Mouse (Mus musculus) liver, embryonic 15.5 days (tissue): ENCODE measurements around the gene Arrdc4. TPM values are rescaled to one million over a fixed set of nuclear protein-coding genes. Genes with fewer than 3 reads are reported as not detected.

ENCODE experiments used
- ATAC-seq: fragments of 200-750 bp; cut with Nextera tagmentation; 2 replicates; pipeline ENCODE4 v1.8.0; 2017; ENCODE audit warnings: moderate number of reproducible peaks, mild to moderate bottlenecking, moderate library complexity; ENCODE audit not compliant: insufficient read depth
- H3K27ac ChIP-seq: fragments of 300-500 bp; sonication (generic); replicated peaks from 2 replicates; pipeline ENCODE4 v1.5.1; 2015; ENCODE audit warnings: mild to moderate bottlenecking, inconsistent platforms
- H3K27me3 ChIP-seq: fragments of 300-500 bp; sonication (generic); 2 replicates; pipeline ENCODE4 v1.6.1; 2015; ENCODE audit warnings: mild to moderate bottlenecking, inconsistent platforms
- H3K36me3 ChIP-seq: fragments of 300-500 bp; sonication (generic); replicated peaks from 2 replicates; pipeline ENCODE4 v1.6.1; 2015; ENCODE audit warnings: moderate library complexity, mild to moderate bottlenecking, inconsistent platforms
- H3K4me1 ChIP-seq: fragments of 300-500 bp; sonication (generic); replicated peaks from 2 replicates; pipeline ENCODE4 v1.6.1; 2015; ENCODE audit warnings: inconsistent platforms
- H3K4me2 ChIP-seq: fragments of 300-500 bp; sonication (generic); 2 replicates; pipeline ENCODE4 v1.6.1; 2015; ENCODE audit warnings: moderate library complexity, mild to moderate bottlenecking, inconsistent platforms
- H3K4me3 ChIP-seq: fragments of 300-500 bp; sonication (generic); replicated peaks from 2 replicates; pipeline ENCODE4 v1.5.1; 2015; ENCODE audit warnings: mild to moderate bottlenecking, inconsistent platforms
- H3K9ac ChIP-seq: fragments of 300-500 bp; sonication (generic); 2 replicates; pipeline ENCODE4 v1.6.1; 2015; ENCODE audit warnings: moderate library complexity, mild to moderate bottlenecking, inconsistent platforms
- H3K9me3 ChIP-seq: fragments of 300-500 bp; sonication (generic); replicated peaks from 2 replicates; pipeline ENCODE4 v1.6.1; 2016; ENCODE audit warnings: inconsistent platforms
- WGBS: fragments of 180-500 bp; shearing (Covaris S2); methylation state at CpG from one replicate; pipeline ENCODE4 v1.1.7; 2015; ENCODE audit warnings: mixed read lengths; ENCODE audit not compliant: insufficient replicate concordance; 5-methylcytosine and 5-hydroxymethylcytosine counted together
- polyA plus RNA-seq: library from polyadenylated mRNA; unstranded; fragments of >200 nt; fragmentation: Nextera tagmentation; extraction: Ambion mirVana; gene quantifications from 2 replicates; pipeline ENCODE4 v1.2.1, GENCODE M21; 2015

Gene Arrdc4
- polyA plus RNA-seq: 3.5 and 3.7 TPM in 2 replicates

- under 1% methylated on average over 54 of the region's 54 CpGs for WGBS
- H3K4me2 ChIP-seq: peak within 1 kb of the TSS; percentile 85
- no peaks in the 10 kb centered on the region for H3K27me3 ChIP-seq
- peak within 1 kb of the TSS; percentile 64 for H3K9ac ChIP-seq
- ATAC-seq: peak; percentile 100
- peak within 1 kb of the TSS; percentile 64 for H3K4me3 ChIP-seq
- H3K36me3 ChIP-seq: 0 out of 2 replicates have a peak, but pooled peaks cover 3% of the 10 kb centered on the region
- peaks cover 20% of the 10 kb centered on the region for H3K4me1 ChIP-seq
- H3K9me3 ChIP-seq: no peaks in the 10 kb centered on the region
- H3K27ac ChIP-seq: peak within 1 kb of the TSS; percentile 61
Measured at GRCm38 (mm10) chr7:68748761-68749635, at the start of gene Arrdc4. Arrdc4 (minus strand) TSS chr7:68749241.

- no peak overlapping the region for H3K4me2 ChIP-seq
- H3K36me3 ChIP-seq: no peaks in the 10 kb centered on the region
- no peaks in the 10 kb centered on the region for H3K27me3 ChIP-seq
- no peak overlapping the region for H3K27ac ChIP-seq
- ATAC-seq: no peak
- no peak overlapping the region for H3K4me3 ChIP-seq
- no peaks in the 10 kb centered on the region for H3K9me3 ChIP-seq
- 10% methylated on average over 5 of the region's 5 CpGs for WGBS
- no peak overlapping the region for H3K9ac ChIP-seq
- no peaks in the 10 kb centered on the region for H3K4me1 ChIP-seq
Measured at GRCm38 (mm10) chr7:68795578-68795977, 46.5 kb upstream of the Arrdc4 start.

- Histone ChIP-seq H3K4me2 (no peak overlapping the region), H3K27ac (no peak overlapping the region), H3K36me3 (no peaks in the 10 kb centered on the region), H3K9ac (no peak overlapping the region), H3K27me3 (no peaks in the 10 kb centered on the region), H3K4me1 (no peaks in the 10 kb centered on the region), H3K9me3 (no peaks in the 10 kb centered on the region), H3K4me3 (no peak overlapping the region)
- no peak for ATAC-seq
- whole genome bisulfite sequencing: 64% methylated on average over 3 of the region's 3 CpGs
Measured at GRCm38 (mm10) chr7:68788711-68789110, 39.7 kb upstream of the Arrdc4 start.

- no peaks in the 10 kb centered on the region for H3K4me1 ChIP-seq
- 56% methylated on average over 2 of the region's 2 CpGs for WGBS
- H3K27me3 ChIP-seq: no peaks in the 10 kb centered on the region
- H3K9ac ChIP-seq: no peak overlapping the region
- no peak overlapping the region for H3K4me2 ChIP-seq
- no peaks in the 10 kb centered on the region for H3K36me3 ChIP-seq
- no peak overlapping the region for H3K4me3 ChIP-seq
- no peak overlapping the region for H3K27ac ChIP-seq
- no peaks in the 10 kb centered on the region for H3K9me3 ChIP-seq
- ATAC-seq: no peak
Measured at GRCm38 (mm10) chr7:68771757-68772094, 22.7 kb upstream of the Arrdc4 start.

GRCm38 (mm10) chr7:68770894-68771756 is 22.1 kb upstream of the Arrdc4 start:
- no peak overlapping the region for H3K9ac ChIP-seq
- no peaks in the 10 kb centered on the region for H3K9me3 ChIP-seq
- ATAC-seq: no peak
- H3K27me3 ChIP-seq: no peaks in the 10 kb centered on the region
- H3K4me1 ChIP-seq: no peaks in the 10 kb centered on the region
- 44% methylated on average over 7 of the region's 7 CpGs for WGBS
- H3K36me3 ChIP-seq: no peaks in the 10 kb centered on the region
- no peak overlapping the region for H3K4me3 ChIP-seq
- no peak overlapping the region for H3K27ac ChIP-seq
- no peak overlapping the region for H3K4me2 ChIP-seq

GRCm38 (mm10) chr7:68765926-68766325 is 16.9 kb upstream of the Arrdc4 start:
- H3K27me3 ChIP-seq: no peaks in the 10 kb centered on the region
- no peak overlapping the region for H3K9ac ChIP-seq
- H3K4me2 ChIP-seq: no peak overlapping the region
- no peak overlapping the region for H3K27ac ChIP-seq
- H3K9me3 ChIP-seq: no peaks in the 10 kb centered on the region
- no peak overlapping the region for H3K4me3 ChIP-seq
- WGBS: 58% methylated on average over 4 of the region's 4 CpGs
- H3K36me3 ChIP-seq: no peaks in the 10 kb centered on the region
- ATAC-seq: no peak
- no peaks in the 10 kb centered on the region for H3K4me1 ChIP-seq

GRCm38 (mm10) chr7:68759148-68759724 is 10.2 kb upstream of the Arrdc4 start:
- H3K9me3 ChIP-seq: no peaks in the 10 kb centered on the region
- 51% methylated on average over 6 of the region's 6 CpGs for WGBS
- no peaks in the 10 kb centered on the region for H3K27me3 ChIP-seq
- H3K27ac ChIP-seq: no peak overlapping the region
- H3K4me2 ChIP-seq: no peak overlapping the region
- no peak overlapping the region for H3K9ac ChIP-seq
- H3K4me1 ChIP-seq: no peaks in the 10 kb centered on the region
- no peaks in the 10 kb centered on the region for H3K36me3 ChIP-seq
- H3K4me3 ChIP-seq: no peak overlapping the region
- ATAC-seq: no peak

GRCm38 (mm10) chr7:68756656-68757204 is 7.7 kb upstream of the Arrdc4 start:
- Histone ChIP-seq H3K4me1 (no peaks in the 10 kb centered on the region), H3K9ac (no peak overlapping the region), H3K4me2 (no peak overlapping the region), H3K4me3 (no peak overlapping the region), H3K36me3 (no peaks in the 10 kb centered on the region), H3K9me3 (no peaks in the 10 kb centered on the region), H3K27me3 (no peaks in the 10 kb centered on the region), H3K27ac (no peak overlapping the region)
- ATAC-seq: no peak
- WGBS: 67% methylated on average over 6 of the region's 6 CpGs

- ATAC-seq: no peak
- peak overlapping the region; percentile 64 for H3K4me3 ChIP-seq
- H3K27me3 ChIP-seq: no peaks in the 10 kb centered on the region
- H3K36me3 ChIP-seq: no peaks in the 10 kb centered on the region
- H3K9me3 ChIP-seq: no peaks in the 10 kb centered on the region
- 45% methylated on average over 8 of the region's 8 CpGs for WGBS
- peaks cover 20% of the 10 kb centered on the region for H3K4me1 ChIP-seq
- peak overlapping the region; percentile 85 for H3K4me2 ChIP-seq
- H3K9ac ChIP-seq: no peak overlapping the region
- no peak overlapping the region for H3K27ac ChIP-seq
Measured at GRCm38 (mm10) chr7:68749919-68750318, 878 bp upstream of the Arrdc4 start.

GRCm38 (mm10) chr7:68748361-68748760 is 680 bp downstream of the Arrdc4 start:
- peaks cover 20% of the 10 kb centered on the region for H3K4me1 ChIP-seq
- H3K27ac ChIP-seq: no peak overlapping the region
- WGBS: 10% methylated on average over 7 of the region's 8 CpGs
- ATAC-seq: no peak
- no peaks in the 10 kb centered on the region for H3K27me3 ChIP-seq
- H3K4me3 ChIP-seq: peak overlapping the region; percentile 64
- peak overlapping the region; percentile 85 for H3K4me2 ChIP-seq
- H3K36me3 ChIP-seq: 0 out of 2 replicates have a peak, but pooled peaks cover 3% of the 10 kb centered on the region
- H3K9ac ChIP-seq: peak overlapping the region; percentile 64
- no peaks in the 10 kb centered on the region for H3K9me3 ChIP-seq

GRCm38 (mm10) chr7:68744616-68745015 is 4.4 kb downstream of the Arrdc4 start:
- Histone ChIP-seq H3K9ac (no peak overlapping the region), H3K27me3 (no peaks in the 10 kb centered on the region), H3K4me1 (peaks cover 18% of the 10 kb centered on the region), H3K4me3 (no peak overlapping the region), H3K9me3 (no peaks in the 10 kb centered on the region), H3K36me3 (peaks cover 22% of the 10 kb centered on the region), H3K4me2 (no peak overlapping the region), H3K27ac (no peak overlapping the region)
- 73% methylated on average over 9 of the region's 9 CpGs for WGBS
- ATAC-seq: no peak
